8 mouse cellular contexts compared by ENCODE assay signal in the genomic region with DNA sequence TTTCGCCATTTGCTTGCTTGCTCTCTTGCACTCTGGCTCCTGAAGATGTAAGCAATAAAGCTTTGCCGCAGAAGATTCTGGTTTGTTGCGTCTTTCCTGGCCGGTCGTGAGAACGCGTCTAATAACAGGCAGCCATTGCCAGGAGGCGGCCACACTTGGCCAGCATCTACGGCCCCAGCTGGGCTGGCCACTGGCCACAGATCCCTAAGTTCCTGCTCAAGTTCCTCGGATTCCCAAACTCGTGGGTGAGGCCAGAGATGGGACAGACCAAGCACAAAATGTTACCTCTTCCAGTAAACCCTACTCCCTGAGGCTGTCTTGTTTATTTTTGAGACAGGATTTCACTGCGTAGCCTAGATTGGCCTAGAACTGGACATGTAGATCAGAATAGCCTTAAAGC. TPM values are rescaled to one million over a fixed set of nuclear protein-coding genes. Genes with fewer than 3 reads are reported as not detected.
DNase-seq lines count a peak whose midpoint lies in the region.
"Not testable (repeated sequence)": the region's sequence is repeated elsewhere in the genome, so short reads cannot be mapped to it uniquely, and the experiment has no call there.

No protein-coding gene starts in this region.

- peak; percentile 69 for DNase-seq in adipocyte (ENCODE audit: low spot score)
- peak; percentile 74 for DNase-seq in gastrocnemius, postnatal 10 days
- DNase-seq in heart, adult 18-20 months = peak; percentile 83 to 84
- peak; percentile 77 to 81 for DNase-seq in heart, postnatal 14 days
- DNase-seq in kidney, postnatal 10 days = peak; percentile 68
- peak; percentile 47 for DNase-seq in left cerebral cortex, postnatal 4 days
- DNase-seq in lung, postnatal 36 days = peak; percentile 66
- DNase-seq in urinary bladder, postnatal 14 days (ENCODE audit: low spot score) = peak; percentile 52

- intact Hi-C loops in heart, postnatal 14 days (cut with DNase I); left cerebral cortex, postnatal 4 days (cut with DNase I): not testable (repeated sequence)

RNA-seq across cellular contexts. Expression of gene Orai2, which starts 10.4 kb away (rescaled TPM):
- total RNA-seq in gastrocnemius, postnatal 10 days (2021) = 1 to 10 TPM; 4.9 to 7.8 TPM
- total RNA-seq in heart, adult 18-20 months (2021) = 1 to 10 TPM; 1.2 to 2.4 TPM
- total RNA-seq in heart, postnatal 14 days (2021) = 1 to 10 TPM; 2.3 to 3.4 TPM
- 10 to 100 TPM; 56.5 to 58.2 TPM for total RNA-seq in left cerebral cortex, postnatal 4 days (2021)

RNA-seq across cellular contexts. Expression of gene Alkbh4, which starts 24.1 kb away (rescaled TPM):
- total RNA-seq in gastrocnemius, postnatal 10 days (2021) = 1 to 10 TPM; 5.0 to 6.2 TPM
- 1 to 10 TPM; 4.7 to 4.9 TPM for total RNA-seq in heart, adult 18-20 months (2021)
- total RNA-seq in heart, postnatal 14 days (2021) = 1 to 10 TPM; 4.6 to 6.0 TPM
- total RNA-seq in left cerebral cortex, postnatal 4 days (2021) = 10 to 100 TPM; 10.7 to 12.8 TPM

RNA-seq across cellular contexts. Expression of gene Lrwd1, which starts 24.2 kb away (rescaled TPM):
- total RNA-seq in gastrocnemius, postnatal 10 days (2021) = 1 to 10 TPM; 4.9 to 7.4 TPM
- total RNA-seq in heart, adult 18-20 months (2021) = 1 to 10 TPM; 5.5 to 5.7 TPM
- total RNA-seq in heart, postnatal 14 days (2021) = 1 to 10 TPM; 6.5 to 7.0 TPM
- total RNA-seq in left cerebral cortex, postnatal 4 days (2021) = 10 to 100 TPM; 22.1 to 22.5 TPM

RNA-seq across cellular contexts. Expression of gene Prkrip1, which starts 38.7 kb away (rescaled TPM):
- 10 to 100 TPM; 26.9 to 28.2 TPM for total RNA-seq in gastrocnemius, postnatal 10 days (2021)
- 10 to 100 TPM; 13.8 to 24.2 TPM for total RNA-seq in heart, adult 18-20 months (2021)
- total RNA-seq in heart, postnatal 14 days (2021) = 10 to 100 TPM; 20.3 to 21.7 TPM
- total RNA-seq in left cerebral cortex, postnatal 4 days (2021) = 10 to 100 TPM; 40.3 to 42.6 TPM

RNA-seq across cellular contexts. Expression of gene Polr2j, which starts 43.7 kb away (rescaled TPM):
- total RNA-seq in gastrocnemius, postnatal 10 days (2021) = 10 to 100 TPM; 71.2 to 75.6 TPM
- 10 to 100 TPM; 63.7 to 78.8 TPM for total RNA-seq in heart, adult 18-20 months (2021)
- total RNA-seq in heart, postnatal 14 days (2021) = 10 to 100 TPM; 61.5 to 63.4 TPM
- total RNA-seq in left cerebral cortex, postnatal 4 days (2021) = 10 to 100 TPM; 88.0 to 92.4 TPM

Comparison
In these comparisons a context has a peak if more than half of its experiments do, and no peak if none do; other contexts are left out.
1. Peak in every context shown above with its lines: DNase-seq.
2. RNA of gene Orai2, which starts 10.4 kb away (total RNA-seq): 56.5 to 58.2 TPM in left cerebral cortex, postnatal 4 days; 4.9 to 7.8 TPM in gastrocnemius, postnatal 10 days, 2.3 to 3.4 TPM in heart, postnatal 14 days and 1.2 to 2.4 TPM in heart, adult 18-20 months; every median in the first group is over 4 times any median in the second.